Mouse (Mus musculus): Measurements from ENCODE around the gene Txndc8.

GRCm38 (mm10) chr4:57947036-57947435 is 61.9 kb downstream of the Txndc8 start:
- TF ChIP-seq MYOD1 (IDR thresholded peaks at IDR 0.05; ENCODE audit: control insufficient read depth, insufficient read length, low read depth): no peak
- TF ChIP-seq CTCF (IDR thresholded peaks at IDR 0.05; ENCODE audit: control insufficient read depth, insufficient read depth, insufficient read length): no peak
- no peak for TF ChIP-seq USF1 (IDR thresholded peaks at IDR 0.05; ENCODE audit: low read depth)
- no peak for TF ChIP-seq MAX (IDR thresholded peaks at IDR 0.05)
- TF ChIP-seq FOSL1 (IDR thresholded peaks at IDR 0.05; ENCODE audit: insufficient read depth, low read length, poor library complexity, severe bottlenecking): no peak
- no peak for TF ChIP-seq MYOG (IDR thresholded peaks at IDR 0.05; ENCODE audit: control insufficient read depth, extremely low read depth, insufficient read length)
